Mouse (Mus musculus): ENCODE measurements around the gene Ccdc43. TPM values are rescaled to one million over a fixed set of nuclear protein-coding genes. Genes with fewer than 3 reads are reported as not detected.

Gene Ccdc43
- total RNA-seq, 2 experiments from 2014 or later = 19.6 to 24.9 TPM

DNA sequence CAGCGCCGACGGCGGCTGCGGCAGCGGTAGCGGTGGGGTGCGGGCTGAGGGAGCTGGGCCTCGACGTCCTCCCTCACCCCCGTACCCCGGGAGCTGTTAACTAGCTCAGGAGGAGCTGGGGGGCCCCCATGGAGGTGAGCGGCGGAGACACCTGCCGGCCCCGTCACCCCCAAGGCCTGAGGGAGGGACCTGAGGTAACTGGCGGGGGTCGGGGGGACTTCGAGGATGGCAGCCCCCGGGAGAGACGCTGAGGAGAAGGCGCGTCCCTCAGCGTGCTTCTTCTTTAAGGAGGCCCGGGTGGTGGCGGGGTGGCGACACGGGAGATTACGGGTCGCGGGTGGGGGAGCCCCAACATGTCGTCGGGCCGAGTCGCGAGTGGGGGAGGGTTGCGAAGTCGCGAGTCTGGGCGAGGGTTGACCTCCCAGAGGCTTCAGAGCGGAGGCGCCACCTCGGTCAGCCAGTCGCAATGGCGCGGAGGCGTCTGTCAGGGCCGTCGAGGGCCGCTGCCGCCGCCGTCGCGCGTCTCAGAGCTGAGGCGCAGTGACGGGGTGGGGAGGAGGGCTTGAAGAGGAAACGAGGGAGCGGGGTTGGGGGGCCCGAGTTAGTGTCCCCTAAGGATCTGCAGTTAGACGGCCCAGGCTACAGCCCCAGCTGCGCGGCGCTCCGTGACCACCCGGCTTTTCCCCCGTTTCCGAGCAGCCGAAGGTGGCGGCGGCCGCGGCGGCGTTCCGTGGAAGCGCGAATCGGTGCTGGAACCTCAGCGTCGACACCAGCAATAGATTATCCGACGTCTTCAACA, 31.7 kb downstream of the Ccdc43 start:
- DNase-seq = no peak
- intact Hi-C loops (cut with DNase I) = no loop called here

DNA sequence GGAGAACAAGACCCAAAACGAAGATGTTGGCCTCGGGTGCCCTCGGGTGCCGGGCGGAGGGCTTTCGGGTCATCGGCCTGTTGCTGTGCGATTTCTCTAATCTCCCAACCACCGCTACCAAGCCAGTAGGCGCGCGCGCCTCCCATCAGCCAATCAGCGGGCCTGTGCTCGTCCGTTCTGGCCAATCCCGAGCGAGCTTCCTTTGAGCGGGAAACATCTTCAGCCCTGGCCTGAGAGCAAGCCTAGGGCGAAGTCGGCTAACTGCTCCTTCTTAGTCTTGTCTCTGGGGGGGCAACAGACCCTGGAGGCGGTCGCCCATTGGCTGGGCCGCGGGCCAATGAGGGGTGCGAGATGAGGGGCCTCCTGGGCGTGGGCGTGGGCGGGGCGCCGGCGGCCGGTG, 32.4 kb downstream of the Ccdc43 start:
- intact Hi-C loops (cut with DNase I) = no loop called here
- no peak for DNase-seq

GRCm38 (mm10) chr11:102663416-102663815, 34.2 kb downstream of the Ccdc43 start, which contains the start of gene Meioc:
TSS of gene Meioc (plus strand) at chr11:102663716.
- intact Hi-C loops (cut with DNase I) = no loop called here
- DNase-seq = no peak

DNA sequence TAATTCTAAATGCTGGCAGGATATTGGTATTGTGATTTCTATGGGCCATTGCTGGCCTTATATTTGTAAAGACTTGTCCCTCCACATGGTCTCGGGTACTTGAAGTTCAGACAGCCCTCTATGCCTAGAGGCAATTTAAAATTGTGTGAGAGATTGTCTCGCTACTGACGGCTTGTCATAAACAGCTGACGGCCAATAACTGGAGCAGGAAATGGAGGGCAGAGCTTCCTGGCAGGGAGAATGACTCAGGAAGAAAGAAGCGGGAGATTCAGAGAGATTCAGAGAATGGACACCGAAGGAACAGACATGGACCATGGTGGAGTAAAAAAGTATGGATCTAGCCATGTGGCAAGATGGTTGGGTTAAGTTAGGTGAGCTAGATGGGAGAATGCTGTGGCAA, 40.7 kb downstream of the Ccdc43 start:
- DNase-seq = no peak
- intact Hi-C loops (cut with DNase I) = no loop called here

GRCm38 (mm10) chr11:102656326-102656926, 41.2 kb downstream of the Ccdc43 start:
- DNase-seq = no peak
- intact Hi-C loops (cut with DNase I) = no loop called here

DNA sequence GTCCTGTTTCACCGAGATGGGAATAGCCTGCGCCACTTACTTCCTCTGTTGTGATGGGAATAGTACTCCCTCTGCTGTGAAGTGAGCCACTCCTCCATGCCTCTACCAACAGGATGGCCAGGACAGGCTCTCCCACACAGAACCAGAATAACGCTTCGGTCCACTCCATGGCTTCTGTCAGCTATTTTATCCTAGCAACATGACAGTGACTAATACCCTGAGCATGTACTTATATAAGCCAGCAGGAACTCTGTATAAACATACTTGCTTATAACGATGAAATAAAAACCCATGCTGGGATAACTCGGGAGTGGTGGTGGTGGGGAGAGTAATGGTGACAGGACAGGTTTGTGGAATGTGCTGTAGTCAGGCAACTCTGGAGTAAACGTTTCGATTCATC, 41.7 kb downstream of the Ccdc43 start:
- intact Hi-C loops (cut with DNase I) = no loop called here
- DNase-seq = no peak

DNA sequence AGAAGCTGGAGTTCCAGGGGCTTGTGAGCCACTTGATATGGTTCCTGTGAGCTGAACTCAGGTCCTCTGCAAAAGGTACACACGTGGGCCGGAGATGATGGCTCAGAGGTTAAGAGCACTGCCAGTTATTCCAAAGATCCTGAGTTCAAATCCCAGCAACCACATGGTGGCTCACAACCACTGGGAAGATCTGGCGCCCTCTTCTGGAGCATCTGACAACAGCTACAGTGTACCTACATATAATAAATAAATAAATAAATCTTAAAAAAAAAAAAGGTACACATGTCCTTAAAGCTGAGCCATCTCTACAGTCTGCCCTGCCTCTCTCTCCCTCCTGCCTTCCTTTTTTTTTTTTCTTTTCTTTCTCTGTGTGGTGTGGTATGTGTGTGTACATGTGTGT, 44.7 kb downstream of the Ccdc43 start:
- intact Hi-C loops (cut with DNase I) = no loop called here
- DNase-seq = no peak

DNA sequence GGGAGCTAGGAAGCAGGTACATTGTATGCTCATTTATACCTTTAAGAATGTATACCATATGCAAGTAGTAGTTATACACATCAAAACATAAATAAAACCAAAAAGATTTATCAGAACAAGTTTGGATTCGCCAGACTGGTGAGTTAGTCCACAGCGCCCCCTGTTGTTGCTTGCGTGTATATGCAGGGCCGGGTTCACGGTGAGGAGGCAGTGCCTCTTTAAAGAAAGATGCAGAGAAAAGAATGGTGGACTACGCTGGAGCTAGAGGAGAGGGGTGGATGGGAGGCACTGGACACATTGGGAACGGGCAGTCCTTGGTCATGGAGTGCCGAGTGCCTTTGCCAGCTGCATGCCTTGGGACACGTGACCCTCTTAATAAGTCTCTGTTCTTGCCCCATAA, 46.2 kb downstream of the Ccdc43 start:
- intact Hi-C loops (cut with DNase I) = loop anchor here (1.0 to 2.0 kb wide), 2 partner anchors 79 to 165 kb away; no protein-coding TSS in a partner anchor
- peak; percentile 68 to 76 for DNase-seq

- intact Hi-C loops (cut with DNase I) = no loop called here
- no peak for DNase-seq
Observed at GRCm38 (mm10) chr11:102647885-102648284, 49.7 kb downstream of the Ccdc43 start.

DNA sequence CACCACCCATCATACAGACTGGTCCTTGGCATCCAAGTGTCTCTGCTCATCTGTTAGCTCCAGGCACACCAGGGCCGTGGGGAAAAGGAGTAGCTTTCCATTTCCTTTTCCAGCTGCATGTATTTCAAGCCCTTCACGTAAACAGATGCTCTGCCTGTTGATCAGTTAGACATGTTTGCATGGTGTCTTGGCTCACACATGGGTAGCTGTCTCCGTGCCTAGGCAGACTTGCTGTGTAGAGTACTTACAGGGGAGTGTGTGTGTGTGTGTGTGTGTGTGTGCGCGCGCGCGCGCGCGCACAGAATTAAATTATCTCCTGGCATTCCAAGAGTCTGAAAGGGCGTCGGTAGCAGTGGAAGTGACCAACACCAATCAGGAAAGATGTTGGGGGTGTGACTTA, 51.4 kb downstream of the Ccdc43 start:
- DNase-seq = no peak
- intact Hi-C loops (cut with DNase I) = no loop called here

- intact Hi-C loops (cut with DNase I) = loop anchor here (2.0 kb wide), 1 partner anchor 41 kb away; no protein-coding TSS in a partner anchor
- peak; percentile 40 to 54 for DNase-seq
Observed at GRCm38 (mm10) chr11:102643891-102644382, 53.6 kb downstream of the Ccdc43 start.

GRCm38 (mm10) chr11:102636887-102637286, 60.7 kb downstream of the Ccdc43 start:
- DNase-seq = peak; percentile 6 to 9
- intact Hi-C loops (cut with DNase I) = no loop called here

Small RNAs within 50 kb of the gene (microRNA-seq; reads per million reads assigned to microRNA genes)
- gene Gm22920 (ENCODE audit: borderline number of aligned reads in 2 of 2) = 0 reads per million in 2 experiments

Other genes with a start within 250 kb of the Ccdc43 start
- gene Itga2b, start 227.7 kb downstream of the Ccdc43 start, total RNA-seq (2021) = 1 to 10 TPM; 3.1 to 3.8 TPM
- 10 to 100 TPM; 18.0 to 21.9 TPM for gene Gpatch8, start 141.4 kb downstream of the Ccdc43 start, total RNA-seq (2021)
- gene Gm11627, start 118.3 kb downstream of the Ccdc43 start, total RNA-seq (2021) = 1 to 10 TPM; 1.4 to 1.5 TPM
- gene Fzd2, start 93.4 kb downstream of the Ccdc43 start, total RNA-seq (2021) = 1 to 10 TPM; 3.1 to 5.4 TPM
- gene Meioc, start 34.1 kb downstream of the Ccdc43 start, total RNA-seq (2021) = not detected
- 1 to 10 TPM; 4.1 to 6.2 TPM for gene Adam11, start 63.7 kb upstream of the Ccdc43 start, total RNA-seq (2021)
- 10 to 100 TPM; 23.6 to 33.0 TPM for gene Gjc1, start 121.9 kb upstream of the Ccdc43 start, total RNA-seq (2021)
- gene Higd1b, start 138.1 kb upstream of the Ccdc43 start, total RNA-seq (2021) = 10 to 100 TPM; 12.7 to 17.0 TPM
- gene Eftud2, start 183.2 kb upstream of the Ccdc43 start, total RNA-seq (2021) = 10 to 100 TPM; 32.7 to 37.9 TPM
- not detected for gene Ccdc103, start 183.4 kb upstream of the Ccdc43 start, total RNA-seq (2021)
- gene Fam187a, start 187.4 kb upstream of the Ccdc43 start, total RNA-seq (2021) = not detected
- under 1 TPM; 0.19 to 0.31 TPM for gene Gfap, start 203.1 kb upstream of the Ccdc43 start, total RNA-seq (2021)
- gene Kif18b, start 227.3 kb upstream of the Ccdc43 start, total RNA-seq (2021) = under 1 TPM; 0.42 to 0.79 TPM
- not detected for gene C1ql1, start 248.9 kb upstream of the Ccdc43 start, total RNA-seq (2021)

Data from heart, postnatal 36 days (tissue).